Mouse (Mus musculus) cerebellum, adult 9-10 months (tissue): ENCODE data around the gene Slc25a44.

ENCODE experiments used
- DNase-seq: peaks from one replicate; pipeline ENCODE4 v3.0.0; 2022

Slc25a44 gene

DNA sequence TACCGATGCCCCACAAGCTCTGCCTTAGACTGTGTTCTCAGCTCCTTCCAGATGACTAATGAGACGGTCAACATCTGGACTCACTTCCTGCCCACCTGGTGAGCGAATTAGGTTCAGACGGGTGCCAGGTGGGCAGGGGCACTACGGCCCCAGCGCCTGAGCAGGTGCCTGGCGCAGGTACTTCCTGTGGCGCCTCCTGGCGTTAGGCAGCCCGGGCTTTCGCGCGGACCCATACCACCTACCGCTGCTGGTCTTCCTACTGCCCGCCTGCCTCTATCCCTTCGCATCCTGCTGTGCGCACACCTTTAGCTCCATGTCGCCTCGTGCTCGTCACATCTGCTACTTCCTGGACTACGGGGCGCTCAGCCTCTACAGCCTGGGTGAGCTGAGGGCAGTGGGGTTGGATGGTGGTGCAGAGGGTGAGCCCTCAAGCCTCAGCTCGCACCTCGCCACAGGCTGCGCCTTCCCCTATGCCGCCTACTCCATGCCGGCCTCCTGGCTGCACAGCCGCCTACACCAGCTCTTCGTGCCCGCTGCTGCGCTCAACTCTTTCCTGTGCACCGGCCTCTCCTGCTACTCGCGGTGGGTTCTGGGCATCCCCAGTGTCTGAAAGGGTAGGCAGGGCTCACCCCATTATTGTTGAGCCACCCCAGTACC is 59.1 kb downstream of the Slc25a44 start:
- no peak for DNase-seq

DNA sequence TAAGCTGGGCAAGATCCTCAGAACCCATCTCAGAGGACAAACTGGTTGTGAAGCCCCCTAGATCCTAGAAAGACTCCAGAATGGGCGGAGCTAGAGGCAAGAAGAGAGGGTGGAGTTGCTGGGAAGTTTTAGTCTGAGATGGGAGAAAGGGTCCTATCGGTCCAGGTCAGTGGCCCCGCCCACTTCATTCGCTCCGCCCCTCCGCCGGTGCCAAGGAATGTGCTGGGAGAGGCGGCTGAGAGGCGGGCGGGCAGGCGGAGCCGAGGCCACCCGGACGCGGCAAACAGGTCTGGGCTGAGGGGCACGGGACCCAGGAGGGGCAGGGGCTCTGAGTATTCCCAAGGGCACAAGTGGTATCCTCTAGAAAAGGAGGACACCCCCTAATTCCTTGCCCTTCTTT is 60.6 kb downstream of the Slc25a44 start, which contains the start of gene Paqr6:
Paqr6 (plus strand) TSS at position 248 of the 400 bp plus-strand sequence.
- DNase-seq: no peak

DNA sequence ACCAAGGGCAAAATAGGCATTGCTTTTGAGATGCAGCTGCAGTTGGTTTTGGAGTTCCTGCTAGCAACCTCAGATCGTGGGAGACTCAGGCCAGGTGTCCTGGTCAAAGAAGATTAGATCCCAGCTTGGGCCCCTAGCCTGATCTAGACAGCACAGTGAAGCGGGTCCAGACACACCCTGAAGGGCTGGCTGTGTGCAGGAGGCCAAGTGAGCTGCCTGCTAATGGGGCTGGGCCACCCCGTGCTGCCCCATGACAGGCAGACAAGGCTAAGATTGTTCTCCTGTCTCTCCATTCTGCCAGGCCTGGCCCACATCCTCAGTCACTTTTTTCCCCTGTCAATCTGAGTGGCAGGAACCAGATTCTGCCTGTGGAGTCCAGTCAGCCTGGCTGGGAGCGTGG is 61.2 kb downstream of the Slc25a44 start:
- DNase-seq: no peak

DNA sequence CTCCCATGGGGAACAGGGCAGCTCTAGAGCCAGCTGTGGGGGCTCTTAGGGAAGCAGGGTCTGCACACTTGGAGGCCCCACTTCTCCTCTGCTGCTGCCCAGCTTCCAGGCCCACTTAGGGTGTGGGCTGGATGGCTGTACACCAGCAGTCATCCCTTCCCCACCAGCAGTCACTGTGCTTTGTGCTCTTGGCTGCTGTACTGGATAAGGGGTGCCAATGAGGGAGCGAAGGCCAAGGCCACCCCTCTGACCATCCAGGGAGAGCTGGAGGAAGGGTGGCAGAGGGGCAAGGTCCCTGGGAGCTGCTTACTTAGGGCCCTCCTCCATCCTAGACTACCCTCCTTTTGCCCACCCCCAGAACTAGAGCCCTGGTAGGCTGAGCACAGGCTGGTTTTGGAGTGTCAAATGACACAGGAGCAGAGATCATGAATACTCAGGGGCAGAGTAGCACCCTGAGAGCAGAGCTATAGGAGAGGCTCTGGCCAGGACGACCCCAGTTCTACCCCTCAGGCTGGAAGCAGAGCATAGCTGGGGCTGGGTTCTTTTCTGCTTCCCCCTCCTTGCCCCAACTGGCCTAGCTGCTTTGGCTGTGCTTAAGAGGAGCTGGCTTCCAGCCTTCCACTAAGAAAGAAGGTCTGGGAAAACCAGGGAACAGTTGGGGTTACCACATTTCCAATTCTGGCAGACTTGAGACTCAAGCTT is 63.2 kb downstream of the Slc25a44 start:
- DNase-seq: no peak

DNA sequence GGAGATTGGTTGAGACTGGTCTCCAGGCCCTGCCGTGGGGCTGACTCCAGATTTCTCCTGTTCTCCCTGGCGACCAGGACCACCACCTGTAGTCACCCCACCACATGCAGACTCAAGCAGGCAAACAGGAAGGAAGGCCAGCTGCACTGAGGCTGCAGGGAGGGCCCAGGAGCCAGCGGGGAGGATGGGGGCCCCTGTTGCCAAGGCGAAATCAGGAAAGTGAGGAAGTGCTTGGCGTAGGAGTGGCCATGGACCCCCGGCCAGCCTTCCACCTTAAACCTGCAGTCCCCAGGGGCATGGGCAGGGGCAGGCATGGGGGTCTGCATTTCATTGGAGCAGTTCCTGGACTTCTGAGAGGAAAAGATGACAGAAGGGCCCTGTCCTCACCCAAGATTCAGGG is 63.8 kb downstream of the Slc25a44 start:
- DNase-seq: no peak
